Mouse (Mus musculus) CD8-positive naive resting alpha-beta T cell, adult 2 months (primary cell): ENCODE results near the gene Mcoln2.
"Not testable (repeated sequence)": the region's sequence is repeated elsewhere in the genome, so short reads cannot be mapped to it uniquely, and the experiment has no call there.

Experiments used
- DNase-seq, 2 experiments: peaks; one replicate each; pipeline ENCODE4 v3.0.0; 2022; ENCODE audit warnings: low read depth in 2 of 2, low spot score in 2 of 2

Gene Mcoln2

GRCm38 (mm10) chr3:146184992-146185657, 35.5 kb downstream of the Mcoln2 start:
- peak; percentile 26 to 35 for DNase-seq

DNA sequence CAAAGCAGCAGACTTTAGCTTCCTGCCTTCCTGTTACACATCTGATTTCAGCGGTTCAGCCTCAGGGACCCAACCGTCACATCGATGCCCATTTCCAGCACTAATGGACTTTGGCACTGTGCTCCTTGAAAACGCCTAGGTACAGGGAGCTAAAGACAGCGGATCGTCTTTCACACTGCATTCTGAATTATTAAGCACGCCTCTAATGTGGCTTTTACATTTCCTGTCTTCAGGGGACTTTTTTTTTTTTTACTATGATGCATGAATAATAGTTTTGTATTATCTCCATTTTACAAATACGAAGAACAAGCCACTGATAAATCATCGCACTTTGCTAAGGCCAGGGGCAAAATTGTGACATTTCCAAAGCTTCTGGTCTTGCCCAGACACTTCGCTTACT, 36.4 kb downstream of the Mcoln2 start:
- no peak for DNase-seq

GRCm38 (mm10) chr3:146189933-146190332, 40.3 kb downstream of the Mcoln2 start:
- DNase-seq = no peak

- DNase-seq = no peak
Observed at GRCm38 (mm10) chr3:146192507-146192906, 42.9 kb downstream of the Mcoln2 start.

DNA sequence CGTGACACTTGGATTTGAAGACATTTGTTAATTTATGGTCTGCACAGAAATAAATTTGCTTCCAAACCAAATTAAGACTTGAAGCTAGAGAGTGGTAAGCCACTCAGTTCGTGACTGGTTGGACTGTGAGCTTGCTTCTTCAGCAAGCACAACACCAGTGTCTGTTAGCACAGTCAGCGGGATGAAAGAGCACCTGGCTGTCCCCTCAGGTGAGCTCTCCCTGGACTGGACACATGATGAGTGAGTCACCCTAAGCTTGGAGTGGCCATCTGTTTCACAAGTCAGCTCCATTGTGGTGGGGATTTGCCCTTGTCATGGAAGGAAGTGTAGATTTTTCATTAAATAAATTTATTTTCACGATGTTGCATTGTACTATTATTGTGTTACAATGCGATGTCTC, 45.5 kb downstream of the Mcoln2 start:
- no peak for DNase-seq

DNA sequence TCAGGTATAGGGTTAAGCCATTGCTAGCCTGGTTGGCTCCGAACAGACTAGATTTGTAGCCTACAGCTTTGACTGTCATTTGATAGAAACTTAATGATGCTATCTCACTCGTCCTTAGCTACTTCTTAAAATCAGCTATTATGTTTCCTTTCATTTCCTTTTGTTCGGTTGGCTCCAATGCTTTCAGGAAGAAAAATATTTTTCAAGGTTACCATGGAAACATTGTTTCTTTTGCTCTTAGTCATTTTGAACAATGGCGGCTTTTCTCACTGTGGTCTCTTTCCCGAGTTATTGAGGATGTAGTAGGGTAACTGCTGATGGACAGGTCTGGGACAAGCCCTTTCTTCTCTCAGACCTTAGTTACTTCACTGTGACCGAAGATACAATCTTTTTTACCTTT, 46.7 kb downstream of the Mcoln2 start:
- no peak for DNase-seq

DNA sequence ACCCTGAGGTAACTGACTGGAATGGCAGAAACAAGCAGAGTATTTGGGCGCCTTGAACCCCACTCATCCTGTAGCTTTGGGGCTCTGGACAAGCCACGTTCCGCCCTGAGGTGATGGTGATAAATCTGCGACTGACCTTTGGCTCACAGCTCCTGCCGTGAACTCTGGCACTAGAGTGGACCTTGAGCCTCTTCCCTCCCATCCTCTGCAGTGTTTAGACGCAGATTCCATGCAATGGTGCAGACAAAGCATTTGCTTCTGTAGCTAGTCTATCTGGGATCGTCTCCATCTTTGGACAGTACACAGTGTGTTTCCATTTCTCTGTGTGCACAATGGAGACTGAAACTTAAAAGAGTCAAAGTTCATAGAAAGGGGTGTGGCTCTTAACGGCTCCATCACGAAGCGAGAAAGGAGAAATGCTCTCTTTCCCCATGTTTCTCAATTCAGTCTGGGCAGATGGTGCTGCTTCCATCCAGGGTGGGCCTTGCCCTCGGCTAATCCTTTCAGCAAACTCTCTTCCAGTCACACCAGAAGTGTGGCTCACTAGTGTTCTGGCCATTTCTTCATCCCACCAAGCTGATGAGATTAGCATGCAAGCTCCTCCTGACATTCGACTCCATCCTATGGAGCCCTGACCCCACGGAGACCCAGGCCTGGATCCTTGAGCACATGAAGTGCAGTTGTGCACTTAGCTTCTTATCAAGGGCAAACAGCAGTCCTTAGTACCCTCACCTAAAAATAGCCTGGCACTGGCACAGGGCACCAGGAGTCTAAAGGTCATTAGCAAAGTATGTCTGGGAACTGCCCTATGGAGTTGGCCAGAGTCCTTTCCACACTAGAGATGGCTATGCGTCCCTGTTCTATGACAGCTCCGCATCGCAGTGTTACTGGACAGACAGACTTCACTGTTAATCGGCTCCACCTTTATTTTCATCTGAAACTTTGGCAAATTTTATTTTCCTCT, 47.4 kb downstream of the Mcoln2 start:
- no peak for DNase-seq

- DNase-seq = no peak
Observed at GRCm38 (mm10) chr3:146197785-146198184, 48.2 kb downstream of the Mcoln2 start.

DNA sequence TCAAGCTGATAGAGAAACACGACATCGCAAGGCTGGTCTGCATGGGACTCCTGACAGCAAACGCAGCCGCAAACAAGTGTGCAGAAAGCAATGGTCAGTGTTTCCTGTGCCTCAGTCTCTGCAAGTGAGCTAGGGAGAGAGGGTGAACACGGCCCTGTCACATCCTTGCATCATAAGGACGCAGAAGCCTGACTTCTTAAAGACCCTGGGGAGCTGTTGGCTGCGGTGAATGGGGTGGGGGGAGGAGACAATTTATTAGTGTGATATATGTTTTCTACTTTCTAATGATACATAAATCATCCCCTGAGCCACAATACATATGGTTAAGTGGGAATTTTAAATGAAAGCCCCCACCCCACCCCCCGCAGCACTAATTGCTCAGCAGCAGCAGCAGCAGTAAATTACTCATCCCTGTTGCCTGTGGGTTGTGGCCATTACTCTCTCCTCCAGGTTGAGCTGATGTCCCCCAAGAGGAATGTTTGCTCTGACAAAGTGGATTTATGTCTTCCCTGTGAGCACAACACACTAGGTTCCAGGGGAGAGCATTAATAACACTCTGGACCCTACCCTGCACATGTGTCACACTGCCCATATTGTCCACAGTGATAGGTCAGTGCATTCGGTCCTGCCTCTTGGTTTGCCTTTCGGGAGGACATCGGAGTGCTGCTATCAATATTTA, 49.3 kb downstream of the Mcoln2 start:
- DNase-seq = no peak

- DNase-seq = no peak
Observed at GRCm38 (mm10) chr3:146199486-146199885, 49.9 kb downstream of the Mcoln2 start.

- DNase-seq = no peak
Observed at GRCm38 (mm10) chr3:146204375-146204774, 54.7 kb downstream of the Mcoln2 start.

DNA sequence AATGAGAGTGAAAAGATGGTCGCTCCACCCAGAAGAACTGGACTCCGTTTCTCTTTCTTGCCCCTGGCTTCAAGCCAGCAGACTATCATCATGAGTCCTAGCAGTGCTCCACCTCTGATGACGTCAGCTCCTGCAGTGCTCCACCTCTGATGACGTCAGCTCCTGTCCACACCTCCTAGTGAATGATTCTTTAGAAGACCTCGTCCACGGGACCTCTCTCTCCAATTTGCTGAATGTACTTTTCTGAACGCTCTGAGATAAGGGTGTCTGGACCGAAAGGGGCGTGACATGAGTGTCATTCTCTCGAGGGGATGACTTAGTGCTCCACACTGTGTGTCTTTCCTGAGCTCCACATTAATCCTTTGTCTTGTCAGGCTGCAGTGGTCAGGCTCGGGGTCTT, 55.7 kb downstream of the Mcoln2 start:
- DNase-seq = no peak

GRCm38 (mm10) chr3:146206635-146207034, 57.0 kb downstream of the Mcoln2 start:
- DNase-seq = no peak

- DNase-seq = no peak
Observed at GRCm38 (mm10) chr3:146207440-146207839, 57.8 kb downstream of the Mcoln2 start.

DNA sequence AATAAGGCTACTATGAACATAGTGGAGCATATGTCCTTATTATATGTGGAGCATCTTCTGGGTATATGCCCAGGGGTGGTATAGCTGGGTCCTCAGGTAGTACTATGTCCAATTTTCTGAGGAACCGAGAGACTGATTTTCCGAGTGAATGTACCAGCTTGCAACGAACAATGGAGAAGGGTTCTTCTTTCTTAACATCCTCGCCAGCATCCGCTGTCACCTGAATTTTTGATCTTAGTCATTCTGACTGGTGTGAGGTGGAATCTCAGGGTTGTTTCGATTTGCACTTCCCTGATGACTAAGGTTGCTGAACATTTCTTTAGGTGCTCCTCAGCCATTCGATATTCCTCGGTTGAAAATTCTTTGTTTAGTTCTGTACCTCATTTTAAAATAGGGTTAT, 60.1 kb downstream of the Mcoln2 start:
- DNase-seq = not testable (repeated sequence)

- no peak for DNase-seq
Observed at GRCm38 (mm10) chr3:146211141-146211747, 61.6 kb downstream of the Mcoln2 start.

DNA sequence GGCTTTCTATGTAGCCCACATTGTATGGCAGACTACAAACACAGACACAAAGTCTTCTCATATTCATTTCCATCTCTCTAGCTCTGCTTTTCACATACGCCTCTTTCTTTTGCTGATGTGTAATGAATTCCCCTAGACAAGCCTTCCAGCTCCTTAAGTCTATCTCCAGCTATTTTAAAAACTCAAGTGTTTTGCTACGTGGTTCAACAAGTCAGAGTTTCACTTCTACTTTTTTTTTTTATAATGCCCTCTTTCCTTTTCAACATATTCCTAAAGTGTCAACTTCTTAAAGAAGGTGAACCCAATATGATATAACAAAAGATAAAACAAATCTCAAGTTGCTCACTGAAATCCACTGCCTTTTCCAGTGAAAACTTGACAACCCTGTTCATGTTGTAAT, 62.3 kb downstream of the Mcoln2 start:
- no peak for DNase-seq

DNA sequence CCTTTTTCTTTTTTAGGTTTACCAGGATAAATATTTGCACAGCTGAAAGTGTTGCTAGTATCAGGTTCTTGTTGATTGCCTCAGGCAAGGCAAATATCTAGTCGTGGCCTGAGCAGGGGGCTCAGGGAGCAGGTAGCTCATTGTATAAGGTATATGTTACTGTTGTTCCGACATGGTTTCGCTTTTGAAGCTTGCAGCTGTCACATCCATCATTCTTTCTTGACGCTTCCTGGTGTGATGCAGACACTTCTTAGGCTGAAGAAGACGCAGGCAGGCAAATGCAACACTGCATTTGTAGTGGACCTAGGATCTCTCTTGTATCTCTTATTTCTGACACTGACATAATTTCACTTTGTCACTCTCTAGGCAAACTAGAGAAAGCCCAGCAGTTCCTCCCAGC, 63.7 kb downstream of the Mcoln2 start:
- DNase-seq = no peak

- no peak for DNase-seq
Observed at GRCm38 (mm10) chr3:146216561-146216960, 66.9 kb downstream of the Mcoln2 start.

- no peak for DNase-seq
Observed at GRCm38 (mm10) chr3:146220776-146221486, 71.3 kb downstream of the Mcoln2 start, which contains the start of gene Lpar3. Gene Lpar3, plus strand, starts transcription at chr3:146220963.

- no peak for DNase-seq
Observed at GRCm38 (mm10) chr3:146224271-146224670, 74.6 kb downstream of the Mcoln2 start.
